Mouse (Mus musculus) midbrain, embryonic 10.5 days (tissue): ENCODE measurements at regions not wholly inside any gene's neighbourhood (a gene's known extent, or its start where the extent isn't known, plus 50 kb on each side); places are given as distances from the start of the nearest gene placed in this dataset.

Source experiments
- DNase-seq: peaks from one replicate; pipeline ENCODE4 v3.0.0-alpha.2; 2017; ENCODE audit warnings: low spot score
- H3K27ac ChIP-seq: fragments of 300-500 bp; sonication (generic); replicated peaks from 2 replicates; pipeline ENCODE4 v1.5.1; 2016; ENCODE audit warnings: mild to moderate bottlenecking
- H3K27me3 ChIP-seq: fragments of 300-500 bp; sonication (generic); 2 replicates; pipeline ENCODE4 v1.6.1; 2016; ENCODE audit warnings: low read depth, mild to moderate bottlenecking; ENCODE audit not compliant: poor library complexity, severe bottlenecking
- H3K36me3 ChIP-seq: fragments of 300-500 bp; sonication (generic); 2 replicates; pipeline ENCODE4 v1.6.1; 2016; ENCODE audit warnings: mild to moderate bottlenecking, moderate library complexity
- H3K4me1 ChIP-seq: fragments of 300-500 bp; sonication (generic); 2 replicates; pipeline ENCODE4 v1.6.1; 2016
- H3K4me3 ChIP-seq: fragments of 300-500 bp; sonication (generic); 2 replicates; pipeline ENCODE4 v1.5.1; 2016; ENCODE audit warnings: mild to moderate bottlenecking, moderate library complexity
- H3K9me3 ChIP-seq: fragments of 300-500 bp; sonication (generic); replicated peaks from 2 replicates; pipeline ENCODE4 v1.6.1; 2016; ENCODE audit warnings: mild to moderate bottlenecking
- WGBS: fragments of 180-500 bp; shearing (Covaris S2); methylation state at CpG from one replicate; pipeline ENCODE4 v1.1.7; 2016; 5-methylcytosine and 5-hydroxymethylcytosine counted together

GRCm38 (mm10) chr4:62781309-62781800, 184.0 kb upstream of the Zfp618 start:
- Histone ChIP-seq H3K27ac (no peak overlapping the region), H3K36me3 (no peaks in the 10 kb centered on the region), H3K4me3 (peak overlapping the region; percentile 57; the same call in 1 of the 2 replicates), H3K4me1 (peaks cover 9% of the 10 kb centered on the region), H3K27me3 (peaks cover 24% of the 10 kb centered on the region), H3K9me3 (no peaks in the 10 kb centered on the region)
- DNase-seq, result no peak
- WGBS, result 20% methylated on average over 8 of the region's 8 CpGs

DNA sequence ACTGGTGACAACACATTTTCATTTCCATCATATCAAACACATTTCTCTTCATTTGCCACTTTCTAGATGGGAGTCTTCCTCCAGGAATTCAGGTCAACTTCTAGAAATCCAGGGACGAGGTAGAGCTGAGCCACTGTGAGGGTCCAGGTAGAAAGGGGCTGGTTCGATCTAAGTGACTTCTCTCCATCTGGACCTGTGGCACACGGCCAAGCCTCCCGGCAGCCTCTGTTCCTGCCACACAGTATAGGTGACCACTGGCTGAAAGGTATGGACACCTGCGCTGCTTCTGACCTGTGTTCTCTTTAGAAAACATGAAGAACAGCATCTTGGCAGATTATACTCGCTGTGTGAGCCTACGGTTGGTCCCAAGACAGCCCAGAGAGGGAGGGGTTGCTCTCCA, 179.7 kb upstream of the Zfp618 start:
- DNase-seq, result no peak

DNA sequence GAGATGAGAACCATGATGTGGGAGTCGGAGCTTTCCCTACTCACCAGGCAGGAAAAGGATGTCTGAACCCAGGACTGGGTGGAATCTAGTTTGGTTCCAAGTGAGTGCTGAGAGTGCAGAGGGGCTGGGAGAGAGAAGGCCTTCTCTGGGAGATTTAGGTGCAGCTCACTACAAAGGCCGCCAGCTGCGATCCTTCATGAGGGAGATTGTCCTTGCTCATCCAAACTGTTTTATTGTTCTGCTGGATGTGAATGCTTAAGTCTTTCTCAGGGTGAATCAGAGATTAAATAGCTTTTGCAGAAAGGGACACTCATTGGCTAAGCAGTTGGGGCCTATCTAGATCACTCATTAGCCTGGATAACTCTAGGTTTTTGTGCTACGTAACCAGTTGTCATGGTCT, 175.7 kb upstream of the Zfp618 start:
- 64% methylated on average over 4 of the region's 4 CpGs for WGBS
- Histone ChIP-seq H3K36me3 (no peaks in the 10 kb centered on the region), H3K27ac (no peak overlapping the region), H3K4me3 (no peak overlapping the region), H3K9me3 (no peaks in the 10 kb centered on the region), H3K4me1 (peaks cover 7% of the 10 kb centered on the region), H3K27me3 (no peaks in the 10 kb centered on the region)
- no peak for DNase-seq

More for the DNA sequence above, 179.7 kb upstream of the Zfp618 start:
- WGBS, result 91% methylated on average over 7 of the region's 7 CpGs
- Histone ChIP-seq H3K4me3 (no peak overlapping the region), H3K36me3 (no peaks in the 10 kb centered on the region), H3K27ac (no peak overlapping the region), H3K4me1 (peaks cover 11% of the 10 kb centered on the region), H3K27me3 (peaks cover 17% of the 10 kb centered on the region), H3K9me3 (no peaks in the 10 kb centered on the region)

DNA sequence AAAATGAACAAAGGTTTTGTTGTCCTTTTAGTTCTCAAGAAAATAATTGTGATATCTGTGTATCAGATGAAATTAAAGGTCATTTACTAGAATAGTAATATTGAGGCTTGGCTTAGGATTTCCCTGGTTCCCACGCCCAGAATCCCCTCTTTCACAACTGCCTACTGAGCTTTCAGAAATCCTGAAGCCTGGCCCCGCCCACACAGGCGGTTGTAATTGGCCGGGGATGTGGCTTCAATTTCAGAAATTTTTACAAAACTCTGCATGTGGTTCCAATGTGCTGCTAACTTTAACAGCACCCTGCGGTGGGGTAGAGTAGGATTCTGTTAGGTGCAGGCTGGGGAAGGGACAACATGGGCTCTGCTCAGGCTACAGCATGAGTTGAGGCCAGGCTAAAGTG, 171.8 kb upstream of the Zfp618 start:
- no peaks in the 10 kb centered on the region for H3K27me3 ChIP-seq
- no peaks in the 10 kb centered on the region for H3K36me3 ChIP-seq
- DNase-seq, result no peak
- no peak overlapping the region for H3K4me3 ChIP-seq
- peaks cover 7% of the 10 kb centered on the region for H3K4me1 ChIP-seq
- no peaks in the 10 kb centered on the region for H3K9me3 ChIP-seq
- no peak overlapping the region for H3K27ac ChIP-seq
- 70% methylated on average over 5 of the region's 5 CpGs for WGBS

DNA sequence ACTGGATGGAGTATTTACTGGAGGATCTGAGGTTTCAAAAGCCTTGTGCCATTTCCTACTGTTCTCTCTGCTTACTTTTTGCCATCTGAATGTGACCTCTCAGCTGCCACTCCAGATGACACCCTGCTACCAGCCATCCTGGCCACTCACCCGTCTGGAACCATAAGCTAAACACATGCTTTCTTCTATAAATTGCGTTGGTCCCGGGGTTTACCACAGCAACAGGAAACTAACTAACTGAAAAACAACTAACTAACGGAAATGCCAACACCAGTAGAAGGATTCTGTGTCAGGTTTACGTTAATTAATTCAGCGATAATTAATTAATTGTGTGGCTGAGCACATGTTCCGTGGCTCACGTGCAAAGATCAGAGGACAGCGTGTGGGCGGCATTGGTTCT, 169.8 kb upstream of the Zfp618 start:
- H3K27me3 ChIP-seq, result no peaks in the 10 kb centered on the region
- H3K36me3 ChIP-seq, result no peaks in the 10 kb centered on the region
- DNase-seq, result no peak
- no peaks in the 10 kb centered on the region for H3K4me1 ChIP-seq
- no peaks in the 10 kb centered on the region for H3K9me3 ChIP-seq
- no peak overlapping the region for H3K4me3 ChIP-seq
- 80% methylated on average over 10 of the region's 10 CpGs for WGBS
- H3K27ac ChIP-seq, result no peak overlapping the region

DNA sequence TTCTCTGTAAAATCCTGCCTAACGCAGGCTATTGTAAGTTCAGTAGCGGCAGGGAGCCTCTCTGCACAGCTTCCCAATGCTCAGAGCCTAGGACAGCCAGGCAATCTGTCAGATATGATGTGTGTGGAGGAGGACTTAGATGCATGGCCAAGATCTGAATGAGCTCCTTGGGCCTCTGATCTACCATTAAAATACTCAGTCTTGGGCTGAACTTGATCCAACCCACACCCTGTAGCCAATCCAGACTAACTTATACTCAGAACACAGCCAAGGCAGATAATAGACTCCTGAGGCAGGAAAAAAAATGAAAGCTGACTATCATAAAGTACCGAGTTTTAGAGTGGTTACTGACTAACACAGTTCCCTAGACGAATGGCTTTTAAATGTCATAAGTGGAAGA, 165.4 kb upstream of the Zfp618 start:
- Histone ChIP-seq H3K27me3 (no peaks in the 10 kb centered on the region), H3K9me3 (no peaks in the 10 kb centered on the region), H3K4me1 (no peaks in the 10 kb centered on the region), H3K4me3 (no peak overlapping the region), H3K27ac (no peak overlapping the region), H3K36me3 (no peaks in the 10 kb centered on the region)
- WGBS, result 91% methylated on average over 4 of the region's 4 CpGs
- DNase-seq, result no peak

DNA sequence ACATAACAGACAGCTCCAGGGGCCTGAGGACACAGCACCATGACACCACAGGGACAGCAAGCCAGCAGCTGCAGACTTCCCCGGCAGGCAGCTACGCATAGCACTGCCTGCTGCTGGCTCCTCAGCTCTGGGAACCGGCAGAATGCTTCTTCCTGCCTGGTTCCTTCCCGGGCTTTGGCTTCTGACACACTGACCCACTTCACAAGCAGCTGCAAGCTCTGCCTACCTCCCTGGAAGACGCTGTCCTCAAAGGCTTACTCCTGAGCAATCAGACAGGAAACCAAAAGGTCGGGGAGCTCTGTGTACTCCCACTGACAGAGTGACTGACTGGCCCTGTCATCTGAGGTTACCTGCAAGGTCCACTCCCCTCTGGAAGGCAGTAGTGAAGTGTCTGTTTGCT, 159.5 kb upstream of the Zfp618 start:
- WGBS, result 45% methylated on average over 6 of the region's 6 CpGs
- Histone ChIP-seq H3K9me3 (no peaks in the 10 kb centered on the region), H3K4me1 (no peaks in the 10 kb centered on the region), H3K4me3 (no peak overlapping the region), H3K27me3 (no peaks in the 10 kb centered on the region), H3K27ac (no peak overlapping the region), H3K36me3 (no peaks in the 10 kb centered on the region)
- DNase-seq, result no peak

DNA sequence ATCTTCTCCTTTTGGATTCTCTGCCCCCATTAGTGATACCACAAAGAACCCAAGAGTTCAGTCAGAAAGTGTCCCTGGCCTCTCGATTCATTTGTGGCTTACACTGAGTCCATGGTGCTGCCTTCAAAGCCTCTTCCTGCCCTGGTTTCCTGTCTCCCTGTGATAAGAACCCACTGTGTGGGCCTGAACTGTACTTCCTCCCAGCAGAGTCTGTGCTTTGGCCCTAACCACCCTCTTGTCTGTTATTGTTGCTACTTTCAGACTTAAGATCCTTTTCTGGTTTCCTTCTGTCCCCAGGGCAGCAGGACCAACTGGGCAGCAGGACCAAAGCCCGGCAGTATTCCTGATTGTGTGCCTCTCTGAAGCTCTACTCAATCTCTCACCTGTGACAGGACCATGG, 158.6 kb upstream of the Zfp618 start:
- DNase-seq, result no peak
- Histone ChIP-seq H3K4me1 (no peaks in the 10 kb centered on the region), H3K9me3 (no peaks in the 10 kb centered on the region), H3K36me3 (no peaks in the 10 kb centered on the region), H3K4me3 (no peak overlapping the region), H3K27ac (no peak overlapping the region), H3K27me3 (no peaks in the 10 kb centered on the region)
- WGBS, result 75% methylated on average over 2 of the region's 2 CpGs

- 69% methylated on average over 12 of the region's 12 CpGs for WGBS
- Histone ChIP-seq H3K27me3 (no peaks in the 10 kb centered on the region), H3K27ac (no peak overlapping the region), H3K36me3 (no peaks in the 10 kb centered on the region), H3K9me3 (no peaks in the 10 kb centered on the region), H3K4me3 (no peak overlapping the region), H3K4me1 (no peaks in the 10 kb centered on the region)
- DNase-seq, result no peak
These were observed 157.3 kb upstream of the Zfp618 start for GRCm38 (mm10) chr4:62807926-62808552.

DNA sequence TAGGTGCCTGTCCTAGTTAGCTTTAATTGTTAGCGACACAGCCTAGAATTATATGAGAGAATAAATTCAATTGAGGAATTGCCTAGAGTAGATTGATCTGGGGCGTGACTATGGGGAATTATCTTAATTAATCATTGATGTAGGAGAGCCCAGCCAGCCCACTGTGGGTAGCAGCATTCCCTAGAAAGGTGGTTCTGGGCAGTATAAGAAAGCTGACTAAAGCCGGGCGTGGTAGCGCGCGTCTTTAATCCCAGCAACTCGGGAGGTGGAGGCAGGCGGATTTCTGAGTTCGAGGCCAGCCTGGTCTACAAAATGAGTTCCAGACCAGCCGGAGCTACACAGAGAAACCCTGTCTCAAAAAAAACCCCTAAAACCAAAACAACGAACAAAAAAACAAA, 156.8 kb upstream of the Zfp618 start:
- Histone ChIP-seq H3K4me1 (no peaks in the 10 kb centered on the region), H3K36me3 (no peaks in the 10 kb centered on the region), H3K9me3 (no peaks in the 10 kb centered on the region), H3K27ac (no peak overlapping the region), H3K27me3 (no peaks in the 10 kb centered on the region), H3K4me3 (no peak overlapping the region)
- 96% methylated on average over 12 of the region's 12 CpGs for WGBS
- no peak for DNase-seq

GRCm38 (mm10) chr4:62809048-62809447, 156.3 kb upstream of the Zfp618 start:
- Histone ChIP-seq H3K27ac (no peak overlapping the region), H3K27me3 (no peaks in the 10 kb centered on the region), H3K4me3 (no peak overlapping the region), H3K9me3 (no peaks in the 10 kb centered on the region), H3K36me3 (no peaks in the 10 kb centered on the region), H3K4me1 (no peaks in the 10 kb centered on the region)
- WGBS, result 90% methylated on average over 4 of the region's 4 CpGs
- no peak for DNase-seq

GRCm38 (mm10) chr4:62819889-62820288, 145.5 kb upstream of the Zfp618 start:
- H3K9me3 ChIP-seq, result no peaks in the 10 kb centered on the region
- WGBS, result 91% methylated on average over 2 of the region's 2 CpGs
- no peaks in the 10 kb centered on the region for H3K36me3 ChIP-seq

GRCm38 (mm10) chr4:62821288-62821687, 144.1 kb upstream of the Zfp618 start:
- 62% methylated on average over 2 of the region's 2 CpGs for WGBS
- Histone ChIP-seq H3K36me3 (no peaks in the 10 kb centered on the region), H3K9me3 (no peaks in the 10 kb centered on the region), H3K27me3 (no peaks in the 10 kb centered on the region), H3K4me3 (no peak overlapping the region), H3K4me1 (no peaks in the 10 kb centered on the region; the same call in 1 of the 2 replicates), H3K27ac (no peak overlapping the region)
- no peak for DNase-seq

More at GRCm38 (mm10) chr4:62819889-62820288, 145.5 kb upstream of the Zfp618 start:
- H3K4me1 ChIP-seq, result no peaks in the 10 kb centered on the region; the same call in 1 of the 2 replicates
- no peak for DNase-seq
- no peak overlapping the region for H3K4me3 ChIP-seq
- no peak overlapping the region for H3K27ac ChIP-seq
- no peaks in the 10 kb centered on the region for H3K27me3 ChIP-seq
